In genomic region chr1:134414501-134415167, GRCm38 (mm10) we compare ENCODE assay signal across 8 mouse cellular contexts. TPM values are rescaled to one million over a fixed set of nuclear protein-coding genes. Genes with fewer than 3 reads are reported as not detected.
DNase-seq lines count a peak whose midpoint lies in the region; ATAC-seq and TF ChIP-seq lines count a peak whose summit lies in the region.

No protein-coding gene starts in this region.

- TF ChIP-seq EP300 in MEL (IDR thresholded peaks at IDR 0.05; ENCODE audit: low read depth in 1 of 2, low read length in 2 of 2) = no peak
- TF ChIP-seq EP300 in heart, postnatal 0 days (IDR thresholded peaks at IDR 0.05; ENCODE audit: low read depth) = no peak

- H3K27ac ChIP-seq in heart, embryonic 12.5 days (ENCODE audit: poor library complexity, severe bottlenecking) = peak overlapping the region; percentile 91
- peak overlapping the region; percentile 68 for H3K27ac ChIP-seq in MEL (ENCODE audit: control insufficient read depth, low read depth, low read length)
- peak overlapping the region; percentile 97 for H3K27ac ChIP-seq in heart, postnatal 0 days (ENCODE audit: low read depth)

- H3K79me2 ChIP-seq in MEL (ENCODE audit: control insufficient read depth, insufficient read depth, low read length, poor library complexity) = peaks cover 28% of the 10 kb centered on the region

- 14% methylated on average over 11 of the region's 11 CpGs for WGBS in heart, embryonic 12.5 days
- WGBS in heart, postnatal 0 days = 13% methylated on average over 11 of the region's 11 CpGs

- peak overlapping the region; percentile 72 for H3K4me2 ChIP-seq in heart, embryonic 12.5 days
- H3K4me2 ChIP-seq in heart, postnatal 0 days (ENCODE audit: low read depth, low read length) = peak overlapping the region; percentile 81

- no peak for TF ChIP-seq RAD21 in MEL (IDR thresholded peaks at IDR 0.05; ENCODE audit: low read depth, low read length)

- TF ChIP-seq POLR2A in MEL (IDR thresholded peaks at IDR 0.05; ENCODE audit: control insufficient read depth in 1 of 2, insufficient read depth in 1 of 2, low read depth in 1 of 2, low read length in 2 of 2, poor library complexity in 1 of 2) = no peak

- no peaks in the 10 kb centered on the region for H3K9me3 ChIP-seq in heart, embryonic 12.5 days (replicated peaks)
- no peaks in the 10 kb centered on the region for H3K9me3 ChIP-seq in MEL (replicated peaks; ENCODE audit: insufficient read depth, low read length)
- H3K9me3 ChIP-seq in heart, postnatal 0 days (replicated peaks; ENCODE audit: control insufficient read depth, low read length) = no peaks in the 10 kb centered on the region

- peaks cover 27% of the 10 kb centered on the region for H3K36me3 ChIP-seq in heart, embryonic 12.5 days
- H3K36me3 ChIP-seq in MEL (ENCODE audit: control insufficient read depth in 1 of 2, insufficient read depth in 2 of 2, low read length in 2 of 2) = peaks cover 11 to 37% of the 10 kb centered on the region in 2 experiments
- H3K36me3 ChIP-seq in heart, postnatal 0 days (replicated peaks; ENCODE audit: control insufficient read depth, insufficient read depth, low read length) = peaks cover 29% of the 10 kb centered on the region

- H3K27me3 ChIP-seq in heart, embryonic 12.5 days (replicated peaks) = no peaks in the 10 kb centered on the region
- H3K27me3 ChIP-seq in MEL (ENCODE audit: control insufficient read depth in 1 of 2, insufficient read depth in 2 of 2, low read length in 2 of 2) = no peaks in the 10 kb centered on the region
- no peaks in the 10 kb centered on the region for H3K27me3 ChIP-seq in heart, postnatal 0 days (ENCODE audit: control insufficient read depth, insufficient read depth, low read length)

- TF ChIP-seq CTCF in MEL (IDR thresholded peaks at IDR 0.05 in 2 of 3, conservative IDR thresholded peaks at IDR 0.05 in 1 of 3; ENCODE audit: control insufficient read depth in 1 of 3, insufficient read depth in 1 of 3, low read depth in 2 of 3, low read length in 3 of 3, poor library complexity in 1 of 3, severe bottlenecking in 1 of 3) = no peak; a peak in 2 of 6 replicates
- peak; percentile 27 for TF ChIP-seq CTCF in heart, postnatal 0 days (IDR thresholded peaks at IDR 0.05; ENCODE audit: low read depth)

- peak overlapping the region; percentile 78 for H3K4me3 ChIP-seq in heart, embryonic 12.5 days
- peak overlapping the region; percentile 58 to 69 for H3K4me3 ChIP-seq in MEL (ENCODE audit: control insufficient read depth in 1 of 2, insufficient read depth in 1 of 2, low read depth in 2 of 2, low read length in 2 of 2)
- peak overlapping the region; percentile 93 for H3K4me3 ChIP-seq in heart, postnatal 0 days (ENCODE audit: low read depth, low read length)

- no peak for DNase-seq in heart, postnatal 14 days
- DNase-seq in MEL (ENCODE audit: low read depth, low spot score) = peak; percentile 50
- DNase-seq in heart, postnatal 0 days (ENCODE audit: low spot score) = no peak
- no peak for DNase-seq in Muller cell, postnatal 12 days (ENCODE audit: inconsistent ontology term)
- DNase-seq in gastrocnemius, postnatal 4 days (ENCODE audit: low spot score in 2 of 2) = no peak
- DNase-seq in adrenal gland, postnatal 14 days = no peak

- peaks cover 44% of the 10 kb centered on the region for H3K4me1 ChIP-seq in heart, embryonic 12.5 days (replicated peaks)
- peaks cover 18 to 30% of the 10 kb centered on the region in 2 experiments for H3K4me1 ChIP-seq in MEL (ENCODE audit: control insufficient read depth in 1 of 2, insufficient read depth in 2 of 2, low read length in 2 of 2)
- peaks cover 30% of the 10 kb centered on the region for H3K4me1 ChIP-seq in heart, postnatal 0 days (ENCODE audit: control insufficient read depth, insufficient read depth)

- H3K9ac ChIP-seq in heart, embryonic 12.5 days = peak overlapping the region; percentile 59; the same call in 1 of the 2 replicates
- H3K9ac ChIP-seq in MEL (ENCODE audit: control insufficient read depth, low read depth, low read length, poor library complexity, severe bottlenecking) = peak overlapping the region; percentile 73
- H3K9ac ChIP-seq in heart, postnatal 0 days (replicated peaks; ENCODE audit: low read depth, low read length) = peak overlapping the region; percentile 89

- 0 out of 2 replicates have a peak, but pooled peaks have one; percentile 2 for ATAC-seq in heart, embryonic 12.5 days (ENCODE audit: insufficient number of reproducible peaks, low FRiP score)
- peak; percentile 18; the same call in 1 of the 2 replicates for ATAC-seq in heart, postnatal 0 days (ENCODE audit: insufficient read depth, low read depth)
- ATAC-seq in megakaryocyte-erythroid progenitor cell, adult 5-6 weeks (replicated peaks; ENCODE audit: low FRiP score, low TSS enrichment, poor library complexity, severe bottlenecking) = peak; percentile 26

- intact Hi-C loops in heart, postnatal 14 days (cut with DNase I) = loop anchor here (5.0 kb wide), 2 partner anchors 32 to 47 kb away; no protein-coding TSS in a partner anchor

RNA-seq across cellular contexts. Expression of gene Adipor1, which starts 0.5 kb away (rescaled TPM):
- 126 and 134 TPM in 2 replicates for polyA plus RNA-seq in heart, embryonic 12.5 days (2016; fragmentation: Nextera tagmentation; extraction: Ambion mirVana)
- total RNA-seq in heart, postnatal 14 days (2021) = 100 to 1,000 TPM; 137 to 142 TPM
- total RNA-seq in MEL (2012; rRNA removed) = 55.2 and 57.6 TPM in 2 replicates
- 100 to 1,000 TPM in 1 of 2 experiments, 10 to 100 TPM in 1; 94.1 to 109 TPM for polyA plus RNA-seq in MEL (2012; ENCODE audit: insufficient read depth in 1 of 2, insufficient read length in 2 of 2, low read depth in 1 of 2, low replicate concordance in 2 of 2, missing spikeins in 1 of 2)
- 210 and 238 TPM in 2 replicates for total RNA-seq in heart, postnatal 0 days (2014; rRNA removed; ENCODE audit: low replicate concordance)
- polyA plus RNA-seq in heart, postnatal 0 days (2015; fragmentation: Nextera tagmentation; extraction: Ambion mirVana) = 123 and 124 TPM in 2 replicates
- total RNA-seq in megakaryocyte-erythroid progenitor cell, adult 5-6 weeks (2014; fragmentation: Nextera tagmentation) = 42.2 and 56.1 TPM in 2 replicates
- 33.3 and 37.5 TPM in 2 replicates for total RNA-seq in megakaryocyte-erythroid progenitor cell, adult 5-6 weeks (2017)
- 10 to 100 TPM; 96.9 to 97.4 TPM for total RNA-seq in gastrocnemius, postnatal 4 days (2021)
- total RNA-seq in adrenal gland, postnatal 14 days (2021) = 119 and 126 TPM in 2 replicates

RNA-seq across cellular contexts. Expression of gene Cyb5r1, which starts 9.3 kb away (rescaled TPM):
- 37.6 and 38.8 TPM in 2 replicates for polyA plus RNA-seq in heart, embryonic 12.5 days (2016; fragmentation: Nextera tagmentation; extraction: Ambion mirVana)
- 10 to 100 TPM; 26.0 to 28.4 TPM for total RNA-seq in heart, postnatal 14 days (2021)
- 18.8 and 35.8 TPM in 2 replicates for total RNA-seq in MEL (2012; rRNA removed)
- 10 to 100 TPM in 1 of 2 experiments, not detected in 1; 94.8 TPM for polyA plus RNA-seq in MEL (2012; ENCODE audit: insufficient read depth in 1 of 2, insufficient read length in 2 of 2, low read depth in 1 of 2, low replicate concordance in 2 of 2, missing spikeins in 1 of 2)
- 34.4 and 40.0 TPM in 2 replicates for total RNA-seq in heart, postnatal 0 days (2014; rRNA removed; ENCODE audit: low replicate concordance)
- polyA plus RNA-seq in heart, postnatal 0 days (2015; fragmentation: Nextera tagmentation; extraction: Ambion mirVana) = 32.9 and 33.9 TPM in 2 replicates
- total RNA-seq in megakaryocyte-erythroid progenitor cell, adult 5-6 weeks (2014; fragmentation: Nextera tagmentation) = 33.0 and 38.9 TPM in 2 replicates
- 16.3 and 24.8 TPM in 2 replicates for total RNA-seq in megakaryocyte-erythroid progenitor cell, adult 5-6 weeks (2017)
- total RNA-seq in gastrocnemius, postnatal 4 days (2021) = 10 to 100 TPM; 75.7 to 88.5 TPM
- 27.4 and 28.0 TPM in 2 replicates for total RNA-seq in adrenal gland, postnatal 14 days (2021)

RNA-seq across cellular contexts. Expression of gene 4933406M09Rik, which starts 28.9 kb away (rescaled TPM):
- not detected in 2 replicates for polyA plus RNA-seq in heart, embryonic 12.5 days (2016; fragmentation: Nextera tagmentation; extraction: Ambion mirVana)
- not detected for total RNA-seq in heart, postnatal 14 days (2021)
- not detected in 2 replicates for total RNA-seq in MEL (2012; rRNA removed)
- polyA plus RNA-seq in MEL (2012; ENCODE audit: insufficient read depth in 1 of 2, insufficient read length in 2 of 2, low read depth in 1 of 2, low replicate concordance in 2 of 2, missing spikeins in 1 of 2) = not detected
- total RNA-seq in heart, postnatal 0 days (2014; rRNA removed; ENCODE audit: low replicate concordance) = not detected in 2 replicates
- polyA plus RNA-seq in heart, postnatal 0 days (2015; fragmentation: Nextera tagmentation; extraction: Ambion mirVana) = not detected in 2 replicates
- total RNA-seq in megakaryocyte-erythroid progenitor cell, adult 5-6 weeks (2014; fragmentation: Nextera tagmentation) = not detected in 2 replicates
- not detected in 2 replicates for total RNA-seq in megakaryocyte-erythroid progenitor cell, adult 5-6 weeks (2017)
- total RNA-seq in gastrocnemius, postnatal 4 days (2021) = not detected
- not detected in 2 replicates for total RNA-seq in adrenal gland, postnatal 14 days (2021)

RNA-seq across cellular contexts. Expression of gene Klhl12, which starts 40.7 kb away (rescaled TPM):
- polyA plus RNA-seq in heart, embryonic 12.5 days (2016; fragmentation: Nextera tagmentation; extraction: Ambion mirVana) = 18.8 and 20.4 TPM in 2 replicates
- 10 to 100 TPM; 18.1 to 19.9 TPM for total RNA-seq in heart, postnatal 14 days (2021)
- total RNA-seq in MEL (2012; rRNA removed) = 21.8 and 26.4 TPM in 2 replicates
- polyA plus RNA-seq in MEL (2012; ENCODE audit: insufficient read depth in 1 of 2, insufficient read length in 2 of 2, low read depth in 1 of 2, low replicate concordance in 2 of 2, missing spikeins in 1 of 2) = 10 to 100 TPM in 1 of 2 experiments, not detected in 1; 20.8 TPM
- total RNA-seq in heart, postnatal 0 days (2014; rRNA removed; ENCODE audit: low replicate concordance) = 15.9 and 17.5 TPM in 2 replicates
- 13.6 and 13.9 TPM in 2 replicates for polyA plus RNA-seq in heart, postnatal 0 days (2015; fragmentation: Nextera tagmentation; extraction: Ambion mirVana)
- total RNA-seq in megakaryocyte-erythroid progenitor cell, adult 5-6 weeks (2014; fragmentation: Nextera tagmentation) = 62.2 and 79.3 TPM in 2 replicates
- total RNA-seq in megakaryocyte-erythroid progenitor cell, adult 5-6 weeks (2017) = 49.9 and 60.7 TPM in 2 replicates
- 10 to 100 TPM; 12.5 to 16.1 TPM for total RNA-seq in gastrocnemius, postnatal 4 days (2021)
- total RNA-seq in adrenal gland, postnatal 14 days (2021) = 18.6 and 19.5 TPM in 2 replicates

RNA-seq across cellular contexts. Expression of gene Tmem183a, which starts 52.9 kb away (rescaled TPM):
- 67.6 and 73.8 TPM in 2 replicates for polyA plus RNA-seq in heart, embryonic 12.5 days (2016; fragmentation: Nextera tagmentation; extraction: Ambion mirVana)
- total RNA-seq in heart, postnatal 14 days (2021) = 10 to 100 TPM; 22.6 to 22.8 TPM
- total RNA-seq in MEL (2012; rRNA removed) = 54.2 and 69.3 TPM in 2 replicates
- polyA plus RNA-seq in MEL (2012; ENCODE audit: insufficient read depth in 1 of 2, insufficient read length in 2 of 2, low read depth in 1 of 2, low replicate concordance in 2 of 2, missing spikeins in 1 of 2) = 100 to 1,000 TPM in 1 of 2 experiments, 10 to 100 TPM in 1; 82.7 to 131 TPM
- total RNA-seq in heart, postnatal 0 days (2014; rRNA removed; ENCODE audit: low replicate concordance) = 51.8 and 59.8 TPM in 2 replicates
- polyA plus RNA-seq in heart, postnatal 0 days (2015; fragmentation: Nextera tagmentation; extraction: Ambion mirVana) = 30.1 and 31.1 TPM in 2 replicates
- 48.8 and 72.3 TPM in 2 replicates for total RNA-seq in megakaryocyte-erythroid progenitor cell, adult 5-6 weeks (2014; fragmentation: Nextera tagmentation)
- 51.4 and 57.0 TPM in 2 replicates for total RNA-seq in megakaryocyte-erythroid progenitor cell, adult 5-6 weeks (2017)
- 10 to 100 TPM; 26.9 to 35.5 TPM for total RNA-seq in gastrocnemius, postnatal 4 days (2021)
- total RNA-seq in adrenal gland, postnatal 14 days (2021) = 39.7 and 50.9 TPM in 2 replicates
